8 mouse cellular contexts compared by ENCODE assay signal in the genomic region with DNA sequence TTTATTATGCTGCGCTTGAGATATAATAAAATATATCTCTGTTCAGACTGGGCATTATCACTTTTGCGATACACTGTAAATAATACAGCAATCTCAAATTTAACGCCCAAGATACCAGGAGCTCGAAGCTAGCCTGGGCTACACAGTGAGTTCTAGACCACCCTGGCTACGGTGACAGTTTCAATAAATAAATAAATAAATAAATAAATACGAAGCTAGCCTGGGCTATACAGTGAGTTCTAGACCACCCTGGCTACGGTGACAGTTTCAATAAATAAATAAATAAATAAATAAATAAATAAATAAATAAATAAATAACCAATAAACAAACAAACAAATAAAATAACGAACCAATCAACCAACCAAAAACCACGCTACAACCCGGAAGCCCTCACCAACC. TPM values are rescaled to one million over a fixed set of nuclear protein-coding genes. Genes with fewer than 3 reads are reported as not detected.
DNase-seq lines count a peak whose midpoint lies in the region; ATAC-seq and TF ChIP-seq lines count a peak whose summit lies in the region.

No protein-coding gene starts in this region.

- peak overlapping the region; percentile 91 for H3K4me3 ChIP-seq in kidney, postnatal 0 days (replicated peaks; ENCODE audit: low read depth, low read length)
- H3K4me3 ChIP-seq in embryonic facial prominence, embryonic 10.5 days = peak overlapping the region; percentile 92
- H3K4me3 ChIP-seq in hindbrain, embryonic 16.5 days (ENCODE audit: low read length) = peak overlapping the region; percentile 94
- peak overlapping the region; percentile 58 for H3K4me3 ChIP-seq in midbrain, embryonic 15.5 days

- DNase-seq in kidney, postnatal 0 days (ENCODE audit: low spot score) = no peak
- no peak for DNase-seq in kidney, postnatal 25 days
- DNase-seq in embryonic facial prominence, embryonic 10.5 days (ENCODE audit: low spot score) = no peak
- DNase-seq in layer of hippocampus, postnatal 25 days (ENCODE audit: extremely low spot score in 1 of 2, low spot score in 1 of 2) = no peak
- no peak for DNase-seq in urinary bladder, postnatal 25 days (ENCODE audit: low spot score)
- DNase-seq in gastrocnemius, postnatal 36 days = no peak

- peak overlapping the region; percentile 59 for H3K9ac ChIP-seq in kidney, postnatal 0 days (ENCODE audit: low read depth, low read length)
- peak overlapping the region; percentile 78 for H3K9ac ChIP-seq in hindbrain, embryonic 16.5 days (ENCODE audit: low read depth, low read length)
- peak overlapping the region; percentile 89 for H3K9ac ChIP-seq in midbrain, embryonic 15.5 days

- WGBS in kidney, postnatal 0 days = 7% methylated on average over 10 of the region's 10 CpGs
- WGBS in embryonic facial prominence, embryonic 10.5 days = 8% methylated on average over 10 of the region's 10 CpGs
- WGBS in hindbrain, embryonic 16.5 days = 7% methylated on average over 10 of the region's 10 CpGs
- WGBS in midbrain, embryonic 15.5 days = 6% methylated on average over 10 of the region's 10 CpGs

- H3K4me2 ChIP-seq in kidney, postnatal 0 days (ENCODE audit: low read length) = peak overlapping the region; percentile 54
- peak overlapping the region; percentile 56 for H3K4me2 ChIP-seq in hindbrain, embryonic 16.5 days (ENCODE audit: low read length)
- H3K4me2 ChIP-seq in midbrain, embryonic 15.5 days = peak overlapping the region; percentile 56

- intact Hi-C loops in gastrocnemius, postnatal 36 days (cut with DNase I) = no loop called here

- TF ChIP-seq CTCF in kidney, postnatal 0 days (IDR thresholded peaks at IDR 0.05; ENCODE audit: low read depth) = no peak

- H3K4me1 ChIP-seq in kidney, postnatal 0 days (replicated peaks; ENCODE audit: insufficient read depth, low read length) = no peaks in the 10 kb centered on the region; the same call in 1 of the 2 replicates
- H3K4me1 ChIP-seq in embryonic facial prominence, embryonic 10.5 days = 0 out of 2 replicates have a peak, but pooled peaks cover 7% of the 10 kb centered on the region
- peaks cover 7% of the 10 kb centered on the region for H3K4me1 ChIP-seq in hindbrain, embryonic 16.5 days (ENCODE audit: control insufficient read depth, insufficient read depth, low read depth, low read length)
- H3K4me1 ChIP-seq in midbrain, embryonic 15.5 days = peaks cover 22% of the 10 kb centered on the region

- H3K9me3 ChIP-seq in kidney, postnatal 0 days (replicated peaks; ENCODE audit: low read length) = no peaks in the 10 kb centered on the region
- H3K9me3 ChIP-seq in embryonic facial prominence, embryonic 10.5 days = no peaks in the 10 kb centered on the region
- no peaks in the 10 kb centered on the region for H3K9me3 ChIP-seq in hindbrain, embryonic 16.5 days (ENCODE audit: control insufficient read depth, low read length)
- H3K9me3 ChIP-seq in midbrain, embryonic 15.5 days = no peaks in the 10 kb centered on the region

- no peaks in the 10 kb centered on the region for H3K27me3 ChIP-seq in kidney, postnatal 0 days (ENCODE audit: insufficient read depth, low read length)
- H3K27me3 ChIP-seq in embryonic facial prominence, embryonic 10.5 days (replicated peaks; ENCODE audit: low read depth, poor library complexity, severe bottlenecking) = no peaks in the 10 kb centered on the region
- no peaks in the 10 kb centered on the region for H3K27me3 ChIP-seq in hindbrain, embryonic 16.5 days (replicated peaks; ENCODE audit: control insufficient read depth, insufficient read depth, low read length)
- no peaks in the 10 kb centered on the region for H3K27me3 ChIP-seq in midbrain, embryonic 15.5 days (replicated peaks)

- peak; percentile 69 for ATAC-seq in kidney, postnatal 0 days (replicated peaks; ENCODE audit: low FRiP score, low read depth)
- ATAC-seq in hindbrain, embryonic 16.5 days = peak; percentile 69
- peak; percentile 84 for ATAC-seq in midbrain, embryonic 15.5 days (replicated peaks)

- peaks cover 11% of the 10 kb centered on the region; the same call in 1 of the 2 replicates for H3K36me3 ChIP-seq in kidney, postnatal 0 days (ENCODE audit: insufficient read depth, low read length)
- H3K36me3 ChIP-seq in embryonic facial prominence, embryonic 10.5 days (replicated peaks) = peaks cover 49% of the 10 kb centered on the region
- H3K36me3 ChIP-seq in hindbrain, embryonic 16.5 days (ENCODE audit: control insufficient read depth, insufficient read depth, low read length) = peaks cover 13% of the 10 kb centered on the region
- peaks cover 19% of the 10 kb centered on the region; the same call in 1 of the 2 replicates for H3K36me3 ChIP-seq in midbrain, embryonic 15.5 days (replicated peaks)

- peak overlapping the region; percentile 58; the same call in 1 of the 2 replicates for H3K27ac ChIP-seq in kidney, postnatal 0 days
- H3K27ac ChIP-seq in embryonic facial prominence, embryonic 10.5 days (replicated peaks) = peak overlapping the region; percentile 84
- H3K27ac ChIP-seq in hindbrain, embryonic 16.5 days (ENCODE audit: low read depth, low read length) = peak overlapping the region; percentile 75; the same call in 1 of the 2 replicates
- H3K27ac ChIP-seq in midbrain, embryonic 15.5 days = peak overlapping the region; percentile 73

RNA-seq across cellular contexts. Expression of gene Mrpl32, which starts 0.5 kb away (rescaled TPM):
- 151 and 152 TPM in 2 replicates for polyA plus RNA-seq in kidney, postnatal 0 days (2015; fragmentation: Nextera tagmentation; extraction: Ambion mirVana)
- 111 and 113 TPM in 2 replicates for polyA plus RNA-seq in embryonic facial prominence, embryonic 10.5 days (2016; fragmentation: Nextera tagmentation; extraction: Ambion mirVana)
- polyA plus RNA-seq in hindbrain, embryonic 16.5 days (2015; fragmentation: Nextera tagmentation; extraction: Ambion mirVana) = 93.0 and 100 TPM in 2 replicates
- polyA plus RNA-seq in midbrain, embryonic 15.5 days (2015; fragmentation: Nextera tagmentation; extraction: Ambion mirVana) = 95.0 and 96.3 TPM in 2 replicates
- total RNA-seq in layer of hippocampus, postnatal 25 days (2021) = 10 to 100 TPM; 34.3 to 38.6 TPM
- total RNA-seq in gastrocnemius, postnatal 36 days (2021) = 10 to 100 TPM; 38.8 to 46.7 TPM

RNA-seq across cellular contexts. Expression of gene Psma2, which starts 0.6 kb away (rescaled TPM):
- polyA plus RNA-seq in kidney, postnatal 0 days (2015; fragmentation: Nextera tagmentation; extraction: Ambion mirVana) = 197 and 208 TPM in 2 replicates
- 241 and 244 TPM in 2 replicates for polyA plus RNA-seq in embryonic facial prominence, embryonic 10.5 days (2016; fragmentation: Nextera tagmentation; extraction: Ambion mirVana)
- polyA plus RNA-seq in hindbrain, embryonic 16.5 days (2015; fragmentation: Nextera tagmentation; extraction: Ambion mirVana) = 165 and 175 TPM in 2 replicates
- polyA plus RNA-seq in midbrain, embryonic 15.5 days (2015; fragmentation: Nextera tagmentation; extraction: Ambion mirVana) = 169 and 171 TPM in 2 replicates
- total RNA-seq in layer of hippocampus, postnatal 25 days (2021) = 10 to 100 TPM; 66.0 to 66.9 TPM
- total RNA-seq in gastrocnemius, postnatal 36 days (2021) = 10 to 100 TPM; 44.4 to 51.5 TPM

RNA-seq across cellular contexts. Expression of gene AW209491, which starts 17.5 kb away (rescaled TPM):
- polyA plus RNA-seq in kidney, postnatal 0 days (2015; fragmentation: Nextera tagmentation; extraction: Ambion mirVana) = 20.9 and 23.6 TPM in 2 replicates
- polyA plus RNA-seq in embryonic facial prominence, embryonic 10.5 days (2016; fragmentation: Nextera tagmentation; extraction: Ambion mirVana) = 34.8 and 35.8 TPM in 2 replicates
- polyA plus RNA-seq in hindbrain, embryonic 16.5 days (2015; fragmentation: Nextera tagmentation; extraction: Ambion mirVana) = 45.2 and 47.6 TPM in 2 replicates
- 51.9 and 53.4 TPM in 2 replicates for polyA plus RNA-seq in midbrain, embryonic 15.5 days (2015; fragmentation: Nextera tagmentation; extraction: Ambion mirVana)
- 10 to 100 TPM; 22.2 to 22.3 TPM for total RNA-seq in layer of hippocampus, postnatal 25 days (2021)
- total RNA-seq in gastrocnemius, postnatal 36 days (2021) = 10 to 100 TPM; 10.3 to 13.1 TPM
